Mouse (Mus musculus) mammary gland, adult 2 months (tissue): ENCODE data around the gene Psmd12. TPM values are rescaled to one million over a fixed set of nuclear protein-coding genes. Genes with fewer than 3 reads are reported as not detected.

ENCODE experiments used
- polyA plus RNA-seq: library from polyadenylated mRNA; depleted of rRNA; stranded (reverse); fragments of >200 nt; gene quantifications from 2 replicates; pipeline ENCODE4 v1.2.3, GENCODE M21; 2012; ENCODE audit warnings: low replicate concordance; rRNA removed

The Psmd12 gene
- polyA plus RNA-seq: 7.7 and 17.3 TPM in 2 replicates

DNA sequence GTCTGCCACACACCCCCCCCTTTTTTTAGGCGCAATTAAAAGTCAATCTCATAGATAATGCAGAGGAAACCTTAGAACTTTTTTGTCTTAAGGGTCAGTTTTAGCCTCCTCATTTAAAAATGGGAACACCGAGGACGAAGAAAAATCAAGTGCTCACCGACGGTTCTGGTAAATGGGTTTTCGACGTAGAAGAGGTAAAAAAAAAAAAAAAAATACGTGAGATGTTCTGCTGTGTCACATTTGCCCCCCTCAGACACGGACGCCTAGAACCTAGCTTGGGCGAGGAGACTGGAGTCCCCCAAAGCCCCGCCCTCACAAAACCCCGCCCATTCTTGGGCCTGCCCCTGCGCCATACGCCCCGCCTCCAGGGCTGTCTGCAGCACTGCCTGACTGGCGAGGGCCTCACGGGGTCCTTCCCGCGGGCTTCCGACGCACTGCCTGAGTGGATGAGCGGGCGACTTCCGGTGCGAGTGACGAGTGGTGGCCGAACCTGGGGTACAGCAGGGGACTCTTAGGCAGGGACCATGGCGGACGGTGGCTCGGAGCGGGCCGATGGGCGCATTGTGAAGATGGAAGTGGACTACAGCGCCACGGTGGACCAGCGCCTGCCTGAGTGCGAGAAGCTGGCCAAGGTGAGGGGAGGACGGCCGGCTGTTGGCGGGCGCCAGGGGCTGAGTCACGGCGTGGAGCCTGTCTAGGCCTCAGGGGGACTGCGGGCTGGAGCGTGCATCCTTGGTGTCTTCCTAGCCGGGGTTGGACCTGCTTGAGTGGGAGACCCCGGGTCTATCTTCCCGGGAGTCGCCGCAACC is at the start of gene Psmd12:
TSS of gene Psmd12 (plus strand) at position 432 of the 809 bp plus-strand sequence.

DNA sequence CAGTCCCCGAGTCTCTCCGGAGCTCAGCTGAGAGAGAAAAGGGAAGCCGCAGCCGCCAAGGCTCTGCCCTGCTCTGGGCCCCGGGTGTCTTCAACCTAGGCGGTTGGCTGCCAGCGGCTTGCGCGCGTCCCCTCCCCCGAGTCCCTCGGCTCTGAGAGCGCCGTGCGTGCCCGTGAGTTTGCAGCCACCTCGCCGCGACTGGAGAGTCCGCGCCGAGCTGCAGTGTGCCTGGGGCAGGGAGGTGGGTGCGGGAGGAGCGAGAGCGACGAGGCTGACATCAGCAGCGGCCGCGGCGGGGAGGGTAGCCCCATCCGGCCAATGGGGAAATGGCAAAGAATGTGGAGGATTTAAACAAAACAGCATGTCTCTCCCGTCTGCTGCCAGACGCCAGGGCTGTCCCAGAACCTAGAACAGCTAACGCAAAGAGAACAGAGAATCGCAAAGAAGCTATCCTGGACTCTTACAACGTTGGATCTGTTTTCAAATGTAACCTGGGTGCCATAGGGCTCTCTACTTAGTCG is 8.7 kb upstream of the Psmd12 start, which contains the start of gene Pitpnc1:
TSS of gene Pitpnc1 (minus strand) at position 179 of the 521 bp plus-strand sequence.

DNA sequence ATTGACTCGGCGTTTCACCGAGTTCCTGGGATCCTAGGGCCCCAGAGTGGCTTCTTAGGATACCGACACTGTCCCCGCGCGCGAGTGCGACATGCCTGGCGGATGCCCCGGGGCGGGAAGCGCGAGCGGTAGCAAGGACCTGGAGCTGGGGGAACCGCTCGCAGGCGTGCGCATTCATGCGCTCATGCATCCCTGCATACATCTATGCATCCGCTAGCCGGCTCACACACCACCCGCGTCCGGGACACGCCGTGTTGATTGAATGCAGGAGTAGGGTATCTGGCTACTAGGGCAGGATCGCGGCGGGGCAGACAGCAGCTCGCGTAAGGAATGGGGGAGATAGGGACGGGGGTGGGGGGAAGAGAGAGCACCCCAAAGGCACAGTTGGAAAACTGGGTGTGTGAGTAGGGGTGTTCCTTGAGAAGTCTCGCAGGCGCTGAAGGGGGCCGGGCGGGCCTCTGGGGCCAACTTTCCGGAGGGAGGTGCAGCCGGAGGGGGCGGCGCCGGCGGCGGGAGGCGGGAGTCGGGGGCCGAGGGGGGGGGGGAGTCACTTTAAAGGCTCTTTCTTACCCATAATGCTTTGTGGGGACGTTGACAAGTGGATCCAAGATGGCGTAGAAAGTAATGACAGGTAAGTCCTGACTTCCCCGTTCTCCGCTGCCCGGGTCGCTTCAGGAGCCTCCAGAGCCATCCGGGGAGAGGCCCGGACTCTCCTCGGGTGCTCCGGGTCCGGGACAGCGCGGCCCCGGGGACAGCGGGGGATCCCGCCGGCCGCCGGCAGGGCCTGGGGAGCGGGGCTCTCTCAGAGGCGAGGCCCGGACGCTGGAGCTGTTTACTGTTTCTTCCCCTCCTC is 68.3 kb downstream of the Psmd12 start, which contains the start of gene Helz:
TSS of gene Helz (plus strand) at position 580 of the 853 bp plus-strand sequence.

Other genes starting within 250 kb of the Psmd12 start
- 6.2 and 12.0 TPM in 2 replicates for gene Pitpnc1, start 8.8 kb upstream of the Psmd12 start, polyA plus RNA-seq
- 13.6 and 23.7 TPM in 2 replicates for gene Helz, start 68.4 kb downstream of the Psmd12 start, polyA plus RNA-seq
- 0.24 and 83.5 TPM in 2 replicates for gene Cacng1, start 237.0 kb downstream of the Psmd12 start, polyA plus RNA-seq